Mouse (Mus musculus) stomach, embryonic 16.5 days (tissue): Measurements from ENCODE around the gene Rfx6. TPM values are rescaled to one million over a fixed set of nuclear protein-coding genes. Genes with fewer than 3 reads are reported as not detected.

Experiments used
- ATAC-seq: fragments of 200-750 bp; cut with Nextera tagmentation; 2 replicates; pipeline ENCODE4 v1.8.0; 2017; ENCODE audit warnings: moderate number of reproducible peaks, moderate TSS enrichment; ENCODE audit not compliant: insufficient read depth, low FRiP score
- H3K27ac ChIP-seq: fragments of 300-500 bp; sonication (generic); 2 replicates; pipeline ENCODE4 v1.5.1; 2014; ENCODE audit warnings: low read length
- H3K27me3 ChIP-seq: fragments of 300-500 bp; sonication (generic); 2 replicates; pipeline ENCODE4 v1.6.1; 2014; ENCODE audit warnings: low read length, control low read depth, mixed read lengths; ENCODE audit not compliant: control insufficient read depth, insufficient read depth
- H3K36me3 ChIP-seq: fragments of 300-500 bp; sonication (generic); 2 replicates; pipeline ENCODE4 v1.6.1; 2014; ENCODE audit warnings: low read length; ENCODE audit not compliant: control insufficient read depth, insufficient read depth
- H3K4me1 ChIP-seq: fragments of 300-500 bp; sonication (generic); 2 replicates; pipeline ENCODE4 v1.6.1; 2014; ENCODE audit warnings: low read length, control low read depth, mixed read lengths; ENCODE audit not compliant: control insufficient read depth, insufficient read depth
- H3K4me2 ChIP-seq: fragments of 300-500 bp; sonication (generic); 2 replicates; pipeline ENCODE4 v1.6.1; 2014; ENCODE audit warnings: low read depth, low read length, mixed read lengths
- H3K4me3 ChIP-seq: fragments of 300-500 bp; sonication (generic); replicated peaks from 2 replicates; pipeline ENCODE4 v1.5.1; 2014; ENCODE audit warnings: mild to moderate bottlenecking, low read length
- H3K9ac ChIP-seq: fragments of 300-500 bp; sonication (generic); 2 replicates; pipeline ENCODE4 v1.6.1; 2014; ENCODE audit warnings: low read length
- H3K9me3 ChIP-seq: fragments of 300-500 bp; sonication (generic); replicated peaks from 2 replicates; pipeline ENCODE4 v1.6.1; 2016; ENCODE audit warnings: low read length, control low read depth; ENCODE audit not compliant: control insufficient read depth
- WGBS: fragments of 180-500 bp; shearing (Covaris S2); extraction: QIAGEN DNeasy Blood & Tissue Kit; methylation state at CpG from one replicate; pipeline ENCODE4 v1.1.7; 2014; 5-methylcytosine and 5-hydroxymethylcytosine counted together
- polyA plus RNA-seq: library from polyadenylated mRNA; unstranded; fragments of >200 nt; fragmentation: Nextera tagmentation; extraction: Ambion mirVana; gene quantifications from 2 replicates; pipeline ENCODE4 v1.2.1, GENCODE M21; 2015

The Rfx6 gene
- polyA plus RNA-seq = 1.0 and 1.3 TPM in 2 replicates

GRCm38 (mm10) chr10:51677548-51678250 lies at the start of gene Rfx6:
TSS of gene Rfx6 (plus strand) at chr10:51677756.
- peaks cover 4% of the 10 kb centered on the region for H3K27me3 ChIP-seq
- H3K9me3 ChIP-seq = no peaks in the 10 kb centered on the region
- H3K9ac ChIP-seq = peak within 1 kb of the TSS; percentile 58; the same call in 1 of the 2 replicates
- no peak within 1 kb of the TSS for H3K27ac ChIP-seq
- 1% methylated on average over 38 of the region's 38 CpGs for WGBS
- H3K4me2 ChIP-seq = peak within 1 kb of the TSS; percentile 83
- H3K36me3 ChIP-seq = no peaks in the 10 kb centered on the region
- H3K4me1 ChIP-seq = no peaks in the 10 kb centered on the region
- peak within 1 kb of the TSS; percentile 49 for H3K4me3 ChIP-seq
- peak; percentile 47 for ATAC-seq

DNA sequence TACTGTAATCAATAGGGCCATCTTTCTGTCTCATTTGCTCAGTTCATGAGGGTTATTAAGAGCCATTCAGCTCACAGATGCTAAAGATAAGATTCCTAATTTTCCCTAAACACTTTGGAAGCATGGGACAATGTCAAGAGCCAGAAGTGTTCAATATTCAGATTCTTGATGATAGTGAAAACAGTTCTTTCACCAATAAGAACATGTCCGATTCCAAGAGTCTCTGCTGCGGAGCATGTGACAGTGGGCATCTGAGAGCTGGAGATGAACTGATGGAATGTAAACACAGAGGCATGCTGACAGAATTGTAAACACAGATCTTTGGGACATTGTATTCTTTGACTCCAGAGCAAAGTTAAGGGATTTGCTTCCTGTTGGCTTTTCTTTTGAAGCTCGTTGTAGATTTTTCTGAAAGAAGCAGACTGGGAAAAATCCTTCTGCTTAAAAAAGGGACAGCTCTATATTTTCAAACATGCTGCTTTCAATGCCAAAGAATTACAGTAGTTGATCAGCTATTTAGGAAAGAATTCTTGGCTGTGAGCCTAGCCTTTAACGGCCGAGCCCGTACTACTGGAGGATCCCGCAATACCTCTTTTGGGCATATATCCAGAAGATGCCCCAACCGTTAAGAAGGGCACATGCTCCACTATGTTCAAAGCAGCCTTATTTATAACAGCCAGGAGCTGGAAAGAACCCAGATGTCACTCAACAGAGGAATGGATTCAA lies 46.0 kb upstream of the Rfx6 start, which contains the start of gene Gprc6a:
Gprc6a (minus strand) TSS at position 51 of the 726 bp plus-strand sequence.
- no peaks in the 10 kb centered on the region for H3K36me3 ChIP-seq
- H3K27me3 ChIP-seq = no peaks in the 10 kb centered on the region
- WGBS = 23% methylated on average over 8 of the region's 8 CpGs
- no peak within 1 kb of the TSS for H3K27ac ChIP-seq
- H3K4me3 ChIP-seq = no peak within 1 kb of the TSS
- no peak within 1 kb of the TSS for H3K4me2 ChIP-seq
- H3K9me3 ChIP-seq = no peaks in the 10 kb centered on the region
- no peak within 1 kb of the TSS for H3K9ac ChIP-seq
- ATAC-seq = no peak
- no peaks in the 10 kb centered on the region for H3K4me1 ChIP-seq

GRCm38 (mm10) chr10:51649506-51650221 lies 27.9 kb upstream of the Rfx6 start:
- ATAC-seq = no peak
- Histone ChIP-seq H3K9ac (no peak overlapping the region), H3K4me2 (no peak overlapping the region), H3K4me3 (no peak overlapping the region), H3K36me3 (no peaks in the 10 kb centered on the region), H3K9me3 (no peaks in the 10 kb centered on the region), H3K27me3 (no peaks in the 10 kb centered on the region), H3K27ac (no peak overlapping the region), H3K4me1 (no peaks in the 10 kb centered on the region)
- 56% methylated on average over 3 of the region's 3 CpGs for WGBS

GRCm38 (mm10) chr10:51657324-51657723 lies 20.2 kb upstream of the Rfx6 start:
- 57% methylated on average over 1 of the region's 1 CpGs for WGBS
- no peak overlapping the region for H3K4me3 ChIP-seq
- H3K4me2 ChIP-seq = no peak overlapping the region
- no peak overlapping the region for H3K27ac ChIP-seq
- no peak for ATAC-seq
- no peak overlapping the region for H3K9ac ChIP-seq
- H3K9me3 ChIP-seq = no peaks in the 10 kb centered on the region
- no peaks in the 10 kb centered on the region for H3K4me1 ChIP-seq
- no peaks in the 10 kb centered on the region for H3K27me3 ChIP-seq
- H3K36me3 ChIP-seq = no peaks in the 10 kb centered on the region

- no peaks in the 10 kb centered on the region for H3K27me3 ChIP-seq
- no peak overlapping the region for H3K27ac ChIP-seq
- H3K9me3 ChIP-seq = no peaks in the 10 kb centered on the region
- no peak overlapping the region for H3K4me2 ChIP-seq
- no peak overlapping the region for H3K4me3 ChIP-seq
- no peaks in the 10 kb centered on the region for H3K36me3 ChIP-seq
- H3K4me1 ChIP-seq = no peaks in the 10 kb centered on the region
- H3K9ac ChIP-seq = no peak overlapping the region
- no peak for ATAC-seq
Observed at GRCm38 (mm10) chr10:51669334-51669733, 8.2 kb upstream of the Rfx6 start.

GRCm38 (mm10) chr10:51671583-51671982 lies 6.0 kb upstream of the Rfx6 start:
- no peak overlapping the region for H3K4me2 ChIP-seq
- no peaks in the 10 kb centered on the region; the same call in 1 of the 2 replicates for H3K27me3 ChIP-seq
- no peak overlapping the region for H3K27ac ChIP-seq
- no peak overlapping the region for H3K4me3 ChIP-seq
- no peaks in the 10 kb centered on the region for H3K9me3 ChIP-seq
- H3K36me3 ChIP-seq = no peaks in the 10 kb centered on the region
- WGBS = 80% methylated on average over 4 of the region's 4 CpGs
- H3K9ac ChIP-seq = no peak overlapping the region
- no peak for ATAC-seq
- no peaks in the 10 kb centered on the region for H3K4me1 ChIP-seq

- 43% methylated on average over 1 of the region's 1 CpGs for WGBS
- no peaks in the 10 kb centered on the region for H3K9me3 ChIP-seq
- no peaks in the 10 kb centered on the region for H3K36me3 ChIP-seq
- H3K4me3 ChIP-seq = no peak overlapping the region
- no peaks in the 10 kb centered on the region for H3K4me1 ChIP-seq
- H3K27me3 ChIP-seq = no peaks in the 10 kb centered on the region; the same call in 1 of the 2 replicates
- H3K4me2 ChIP-seq = no peak overlapping the region
- ATAC-seq = 0 out of 2 replicates have a peak, but pooled peaks have one; percentile 37
- no peak overlapping the region for H3K27ac ChIP-seq
- no peak overlapping the region for H3K9ac ChIP-seq
Observed at GRCm38 (mm10) chr10:51672082-51672779, 5.3 kb upstream of the Rfx6 start.

- no peak overlapping the region for H3K9ac ChIP-seq
- WGBS = 4% methylated on average over 10 of the region's 10 CpGs
- peak overlapping the region; percentile 49 for H3K4me3 ChIP-seq
- H3K27me3 ChIP-seq = peaks cover 4% of the 10 kb centered on the region
- H3K27ac ChIP-seq = no peak overlapping the region
- H3K4me1 ChIP-seq = no peaks in the 10 kb centered on the region
- ATAC-seq = no peak
- peak overlapping the region; percentile 83 for H3K4me2 ChIP-seq
- no peaks in the 10 kb centered on the region for H3K36me3 ChIP-seq
- no peaks in the 10 kb centered on the region for H3K9me3 ChIP-seq
Observed at GRCm38 (mm10) chr10:51678251-51678639, 689 bp downstream of the Rfx6 start.
